Mouse (Mus musculus) liver, postnatal 0 days (tissue): ENCODE data around the gene Nfya.

ENCODE experiments used
- CTCF ChIP-seq: sonication (generic); IDR thresholded peaks from 2 replicates; pipeline ENCODE4 v1.5.1; 2016; ENCODE audit warnings: antibody characterized with exemption, low read depth
- EP300 ChIP-seq: IDR thresholded peaks from 2 replicates; pipeline ENCODE4 v1.6.1; 2016; ENCODE audit warnings: antibody characterized with exemption, low read depth, mild to moderate bottlenecking

GRCm38 (mm10) chr17:48401710-48402109 lies 8.0 kb downstream of the Nfya start:
- no peak for TF ChIP-seq CTCF
- TF ChIP-seq EP300 = no peak
